Mouse (Mus musculus): ENCODE measurements around the gene Sh2b3. TPM values are rescaled to one million over a fixed set of nuclear protein-coding genes. Genes with fewer than 3 reads are reported as not detected.

Gene Sh2b3
- polyA plus RNA-seq, 1 experiment from 2014 or later = 7.1 TPM

DNA sequence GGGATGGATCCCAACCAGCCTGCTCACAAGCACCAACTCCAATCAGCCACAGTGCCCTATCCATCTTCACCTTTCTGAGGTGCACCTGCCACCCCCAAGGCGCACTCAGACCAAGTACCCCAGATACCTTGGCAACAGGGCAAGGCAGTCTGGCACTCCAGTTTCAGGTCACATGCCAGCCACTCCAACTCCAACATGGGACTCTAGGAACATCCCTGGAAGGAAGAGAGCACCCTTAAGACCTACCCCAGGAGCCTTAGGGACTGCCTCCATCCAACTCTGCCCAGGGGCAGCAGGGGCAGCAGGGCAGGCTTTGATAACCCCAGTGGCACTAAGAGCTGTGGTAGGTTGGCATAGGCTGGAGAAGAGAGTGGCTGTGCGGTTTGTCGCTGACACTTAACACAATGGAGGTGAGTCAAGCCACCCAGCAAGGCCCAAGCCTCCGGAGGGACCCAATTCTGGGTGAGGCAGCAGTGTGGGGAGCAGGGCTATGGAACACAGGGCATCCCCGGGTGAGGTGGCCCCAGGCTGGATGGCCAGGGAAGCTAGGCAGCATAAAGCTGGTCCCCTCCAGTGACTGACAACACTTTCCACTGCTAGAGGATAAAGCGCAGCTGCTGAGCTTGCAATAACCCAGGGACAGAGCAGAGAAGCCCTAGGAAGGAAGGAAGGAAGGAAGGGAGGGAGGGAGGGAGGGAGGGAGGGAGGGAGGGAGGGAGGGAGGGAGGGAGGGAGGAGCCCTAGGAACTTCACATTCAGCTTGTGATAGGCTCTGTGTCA is 4.9 kb downstream of the Sh2b3 start:
- WGBS = 88% methylated on average over 5 of the region's 6 CpGs
- H3K4me2 ChIP-seq = no peak overlapping the region
- H3K9me3 ChIP-seq = no peaks in the 10 kb centered on the region
- H3K36me3 ChIP-seq (replicated peaks) = no peaks in the 10 kb centered on the region
- ATAC-seq (ENCODE audit: low FRiP score) = no peak
- H3K4me3 ChIP-seq (replicated peaks) = no peak overlapping the region
- H3K27me3 ChIP-seq = peaks cover 72% of the 10 kb centered on the region
- H3K4me1 ChIP-seq = peaks cover 66% of the 10 kb centered on the region
- no peak overlapping the region for H3K9ac ChIP-seq
- no peak overlapping the region for H3K27ac ChIP-seq

DNA sequence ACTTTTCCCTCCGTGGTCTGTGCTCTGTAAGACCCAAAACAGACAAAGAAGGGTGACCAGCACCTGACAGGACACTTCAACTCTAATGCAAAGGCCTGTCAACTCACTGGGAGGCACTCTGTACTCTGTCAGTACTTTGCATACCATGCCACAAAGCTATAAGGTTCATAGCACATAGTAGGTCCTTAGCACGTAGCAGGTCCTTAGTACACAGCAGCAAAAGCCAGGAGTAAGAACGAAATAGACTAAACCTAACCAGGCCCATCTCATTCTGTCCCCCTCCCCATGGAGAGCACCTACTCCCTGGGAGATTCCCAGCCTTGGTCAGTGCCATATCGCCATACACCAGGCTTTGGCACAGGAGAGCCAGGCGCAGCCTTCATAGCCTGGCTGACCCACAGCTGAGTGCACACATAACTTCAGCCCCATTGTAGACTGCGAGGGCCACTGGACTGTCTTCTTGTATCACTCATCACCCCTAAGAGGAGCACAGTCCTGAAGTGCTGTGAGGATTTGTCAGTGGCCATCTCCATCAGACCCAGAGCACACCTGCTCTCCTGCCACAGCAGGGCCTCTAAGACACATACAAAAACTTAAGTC is 6.3 kb downstream of the Sh2b3 start:
- H3K9me3 ChIP-seq = no peaks in the 10 kb centered on the region
- peaks cover 51% of the 10 kb centered on the region for H3K4me1 ChIP-seq
- H3K27me3 ChIP-seq = peaks cover 73% of the 10 kb centered on the region
- H3K4me2 ChIP-seq = no peak overlapping the region
- WGBS = 92% methylated on average over 6 of the region's 6 CpGs
- no peaks in the 10 kb centered on the region for H3K36me3 ChIP-seq (replicated peaks)
- no peak overlapping the region for H3K27ac ChIP-seq
- no peak overlapping the region for H3K9ac ChIP-seq
- no peak overlapping the region for H3K4me3 ChIP-seq (replicated peaks)
- no peak for ATAC-seq (ENCODE audit: low FRiP score)

DNA sequence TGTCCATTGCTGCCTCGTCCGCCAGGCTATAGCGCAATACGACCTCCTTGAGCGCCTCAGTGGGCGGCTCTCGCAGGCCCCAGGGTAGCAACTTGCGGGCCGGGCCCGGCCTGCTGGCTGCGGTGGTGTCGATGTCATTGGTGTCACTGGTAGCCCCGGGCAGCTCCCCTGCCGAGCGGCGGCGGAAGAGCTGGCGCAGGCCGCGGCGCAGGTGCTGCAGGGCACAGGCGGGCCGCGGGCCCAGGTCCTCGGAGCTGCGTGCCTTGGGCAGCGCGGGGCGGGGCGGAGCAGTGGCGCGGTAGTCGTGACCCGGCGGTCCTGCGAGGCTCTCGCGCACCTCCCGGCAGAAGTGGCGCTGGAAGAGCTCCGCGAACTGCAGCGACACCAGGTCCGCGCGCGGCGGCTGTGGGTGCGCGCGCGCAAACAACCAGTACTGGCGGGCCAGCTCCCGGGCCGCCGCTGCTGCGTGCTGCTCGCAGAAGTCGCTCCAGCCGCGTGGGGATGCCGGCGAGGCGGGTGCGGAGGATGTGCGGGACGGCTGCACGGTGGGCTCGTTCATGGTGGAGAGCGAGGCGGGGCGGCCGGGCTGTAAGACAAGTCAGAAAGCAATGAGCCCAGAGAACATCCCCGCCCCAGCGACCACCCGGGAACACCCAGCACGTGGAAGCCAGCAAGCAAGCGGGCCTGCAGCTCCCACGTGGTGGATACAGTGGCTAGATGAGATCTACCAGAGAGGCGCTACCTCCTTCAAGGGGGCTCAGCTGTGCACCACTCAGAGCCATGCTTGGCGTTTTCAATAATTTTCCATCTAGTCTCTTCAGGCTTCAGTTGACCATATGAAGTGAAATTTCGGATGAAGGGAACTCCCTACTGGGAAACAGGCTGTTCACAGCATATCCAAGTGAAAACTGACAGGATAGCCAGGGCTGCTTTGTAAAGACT is 8.7 kb downstream of the Sh2b3 start:
- no peak overlapping the region for H3K27ac ChIP-seq
- ATAC-seq (ENCODE audit: low FRiP score) = peak; percentile 42
- H3K4me1 ChIP-seq = peaks cover 29% of the 10 kb centered on the region
- H3K9me3 ChIP-seq = no peaks in the 10 kb centered on the region
- peak overlapping the region; percentile 57 for H3K9ac ChIP-seq
- WGBS = 4% methylated on average over 82 of the region's 82 CpGs
- peak overlapping the region; percentile 92 for H3K4me2 ChIP-seq
- H3K4me3 ChIP-seq (replicated peaks) = peak overlapping the region; percentile 47
- peaks cover 55% of the 10 kb centered on the region for H3K27me3 ChIP-seq
- H3K36me3 ChIP-seq (replicated peaks) = peaks cover 15% of the 10 kb centered on the region; the same call in 1 of the 2 replicates

DNA sequence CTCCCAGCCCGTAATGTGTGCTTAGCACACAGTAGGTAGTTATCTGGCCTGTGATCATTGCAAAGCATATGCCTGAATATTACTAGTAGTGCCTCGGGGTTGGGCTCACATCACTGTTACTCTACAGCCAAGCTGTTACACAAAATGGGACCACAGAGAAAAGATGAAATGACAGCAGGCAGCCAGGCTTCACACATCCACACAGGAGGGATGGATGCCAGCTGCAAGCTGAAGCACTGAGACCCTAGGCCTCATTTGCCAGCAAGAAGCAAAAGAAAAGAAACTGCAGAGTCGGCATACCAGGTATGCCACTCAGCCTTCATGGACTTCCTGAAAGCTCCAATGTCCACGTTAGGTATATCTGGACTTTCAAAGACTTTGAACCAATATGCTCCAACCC is 9.6 kb downstream of the Sh2b3 start:
- Histone ChIP-seq H3K9ac (no peak overlapping the region), H3K9me3 (no peaks in the 10 kb centered on the region), H3K27me3 (peaks cover 55% of the 10 kb centered on the region), H3K36me3 (replicated peaks) (peaks cover 15% of the 10 kb centered on the region; the same call in 1 of the 2 replicates), H3K4me2 (peak overlapping the region; percentile 92), H3K4me1 (peaks cover 21% of the 10 kb centered on the region), H3K27ac (no peak overlapping the region), H3K4me3 (replicated peaks) (no peak overlapping the region)
- 80% methylated on average over 4 of the region's 4 CpGs for WGBS
- no peak for ATAC-seq (ENCODE audit: low FRiP score)

DNA sequence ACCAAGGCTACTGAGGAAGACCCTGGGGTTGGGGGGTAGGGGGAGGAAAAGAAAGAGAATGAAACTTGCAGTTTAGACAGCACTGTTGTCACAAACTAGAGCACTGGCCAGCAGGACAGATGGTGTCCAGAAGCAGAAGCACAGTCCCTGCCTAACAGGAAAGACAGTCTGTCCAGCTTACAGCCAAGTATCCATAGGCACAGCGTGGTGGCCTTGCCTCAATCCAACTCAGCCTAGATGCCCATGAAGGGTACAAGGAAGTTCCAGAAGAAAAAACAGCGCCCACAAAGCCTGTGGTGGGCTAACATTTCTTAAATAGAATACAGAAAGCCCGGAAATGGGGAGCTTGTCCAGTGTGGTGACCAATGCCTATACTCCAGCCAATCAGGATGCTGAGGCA is 11.8 kb downstream of the Sh2b3 start:
- H3K4me1 ChIP-seq = peaks cover 17% of the 10 kb centered on the region
- no peak overlapping the region for H3K27ac ChIP-seq
- ATAC-seq (ENCODE audit: low FRiP score) = no peak
- H3K9me3 ChIP-seq = no peaks in the 10 kb centered on the region
- 90% methylated on average over 3 of the region's 3 CpGs for WGBS
- no peak overlapping the region for H3K4me2 ChIP-seq
- H3K9ac ChIP-seq = no peak overlapping the region
- peaks cover 15% of the 10 kb centered on the region; the same call in 1 of the 2 replicates for H3K36me3 ChIP-seq (replicated peaks)
- H3K4me3 ChIP-seq (replicated peaks) = no peak overlapping the region
- H3K27me3 ChIP-seq = peaks cover 45% of the 10 kb centered on the region

DNA sequence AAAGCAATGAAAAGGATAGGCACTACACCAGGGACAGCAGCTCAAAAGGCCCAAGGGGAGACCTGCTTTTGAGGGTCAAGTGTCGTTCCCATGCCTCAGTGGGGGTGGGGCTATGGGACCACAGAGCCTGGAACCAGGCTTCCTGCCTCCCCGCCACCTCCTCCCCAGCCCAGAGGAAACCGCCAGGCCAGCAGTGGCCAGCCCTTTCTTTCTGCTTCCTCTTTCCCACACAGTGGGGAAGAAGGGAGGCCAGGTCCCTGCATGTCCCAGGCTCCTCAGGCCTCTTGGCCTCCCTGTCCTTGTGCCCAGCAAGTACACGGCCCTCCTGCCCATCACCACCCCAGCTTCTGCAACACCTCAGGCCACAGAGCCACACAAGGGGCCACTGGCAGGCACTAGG is 13.3 kb downstream of the Sh2b3 start:
- no peak for ATAC-seq (ENCODE audit: low FRiP score)
- Histone ChIP-seq H3K4me3 (replicated peaks) (no peak overlapping the region), H3K4me2 (no peak overlapping the region), H3K9ac (no peak overlapping the region), H3K36me3 (replicated peaks) (peaks cover 27% of the 10 kb centered on the region), H3K9me3 (no peaks in the 10 kb centered on the region), H3K27me3 (peaks cover 32% of the 10 kb centered on the region), H3K4me1 (peaks cover 14% of the 10 kb centered on the region), H3K27ac (no peak overlapping the region)
- WGBS = 73% methylated on average over 4 of the region's 4 CpGs

DNA sequence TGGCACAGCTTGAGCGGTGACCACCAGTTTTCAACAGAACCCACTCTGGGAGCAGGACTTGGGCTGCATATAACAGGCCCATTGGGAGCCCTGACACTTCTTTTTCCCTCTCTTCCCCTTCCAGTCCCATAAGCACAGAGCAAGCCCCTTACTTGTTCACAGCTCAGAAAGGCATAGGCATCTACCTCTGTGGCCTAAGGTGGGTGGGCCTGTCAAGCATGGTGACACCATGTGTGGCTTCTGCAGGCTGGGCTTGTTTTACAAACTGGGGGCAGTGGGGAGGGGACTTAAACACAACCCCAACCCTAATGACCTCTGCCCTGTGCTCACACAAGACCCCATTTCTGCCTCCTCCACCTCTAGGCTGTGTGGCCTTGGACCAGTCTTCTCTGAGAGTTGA is 13.8 kb downstream of the Sh2b3 start:
- H3K27me3 ChIP-seq = peaks cover 27% of the 10 kb centered on the region
- H3K36me3 ChIP-seq (replicated peaks) = peaks cover 31% of the 10 kb centered on the region
- no peak overlapping the region for H3K4me2 ChIP-seq
- H3K4me3 ChIP-seq (replicated peaks) = no peak overlapping the region
- H3K27ac ChIP-seq = no peak overlapping the region
- H3K9ac ChIP-seq = no peak overlapping the region
- H3K9me3 ChIP-seq = no peaks in the 10 kb centered on the region
- no peak for ATAC-seq (ENCODE audit: low FRiP score)
- peaks cover 9% of the 10 kb centered on the region for H3K4me1 ChIP-seq
- 95% methylated on average over 1 of the region's 1 CpGs for WGBS

DNA sequence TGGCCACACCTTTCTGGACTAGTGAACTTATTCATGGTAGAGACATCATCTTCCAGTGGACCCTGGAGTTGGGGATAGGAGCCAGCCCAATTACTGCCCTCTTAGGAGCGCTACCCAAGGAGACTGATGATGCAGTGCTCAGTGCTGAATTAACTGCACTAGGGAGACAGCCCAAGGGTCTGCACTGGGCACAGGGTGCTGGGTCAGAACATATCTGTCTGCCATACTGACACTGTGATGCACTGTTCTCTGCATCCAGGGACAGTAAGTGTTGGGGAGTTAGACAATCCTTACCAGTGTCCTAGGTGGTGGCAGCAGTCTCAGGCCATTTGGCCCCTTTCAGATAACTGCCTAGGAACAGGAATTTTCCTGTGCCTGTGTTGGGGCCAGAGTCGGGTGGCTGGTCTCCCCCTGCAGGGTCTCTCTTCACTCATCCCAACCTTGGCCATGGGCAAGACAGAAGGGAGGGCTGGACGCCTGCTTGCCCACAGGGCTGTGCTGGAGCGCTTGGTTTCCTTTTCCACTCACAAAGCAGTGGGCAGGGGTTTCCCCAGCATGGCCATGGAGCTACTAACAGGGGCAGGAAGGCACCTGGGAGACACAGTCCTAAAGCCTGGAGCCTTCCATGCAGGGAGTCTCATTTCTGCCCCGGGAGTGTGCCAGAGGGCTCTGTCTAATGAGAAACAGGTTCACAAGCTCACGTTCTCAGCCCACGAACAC is 14.5 kb downstream of the Sh2b3 start:
- H3K27ac ChIP-seq = no peak overlapping the region

DNA sequence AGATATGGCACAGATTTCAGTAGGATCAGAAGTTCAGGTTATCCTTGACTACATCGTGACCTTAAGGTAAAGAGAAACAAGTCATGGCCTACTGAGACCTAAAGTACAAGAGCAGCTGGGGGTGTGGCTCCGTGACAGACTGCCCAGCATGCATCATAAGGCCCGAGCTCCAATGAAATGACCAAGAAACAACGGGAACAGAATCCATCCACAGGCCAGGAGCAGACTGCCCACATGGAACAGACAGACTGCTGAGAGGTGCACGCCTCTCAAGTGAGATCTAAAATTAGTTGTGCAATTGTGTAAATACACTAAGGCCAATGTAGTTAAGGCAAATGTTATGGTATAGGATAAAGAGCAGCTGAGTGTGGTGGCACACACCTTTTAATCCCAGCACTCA is 15.9 kb downstream of the Sh2b3 start:
- H3K4me1 ChIP-seq = no peaks in the 10 kb centered on the region
- WGBS = 81% methylated on average over 5 of the region's 5 CpGs
- H3K27me3 ChIP-seq = 0 out of 2 replicates have a peak, but pooled peaks cover 7% of the 10 kb centered on the region
- H3K27ac ChIP-seq = no peak overlapping the region
- peaks cover 53% of the 10 kb centered on the region for H3K36me3 ChIP-seq (replicated peaks)
- ATAC-seq (ENCODE audit: low FRiP score) = no peak
- H3K4me2 ChIP-seq = no peak overlapping the region
- H3K4me3 ChIP-seq (replicated peaks) = no peak overlapping the region
- no peaks in the 10 kb centered on the region for H3K9me3 ChIP-seq
- no peak overlapping the region for H3K9ac ChIP-seq

More for the DNA sequence above, 14.5 kb downstream of the Sh2b3 start:
- Histone ChIP-seq H3K9me3 (no peaks in the 10 kb centered on the region), H3K9ac (no peak overlapping the region), H3K4me3 (replicated peaks) (no peak overlapping the region), H3K4me1 (0 out of 2 replicates have a peak, but pooled peaks cover 2% of the 10 kb centered on the region), H3K36me3 (replicated peaks) (peaks cover 39% of the 10 kb centered on the region), H3K4me2 (no peak overlapping the region), H3K27me3 (peaks cover 20% of the 10 kb centered on the region)
- 79% methylated on average over 7 of the region's 7 CpGs for WGBS
- no peak for ATAC-seq (ENCODE audit: low FRiP score)

DNA sequence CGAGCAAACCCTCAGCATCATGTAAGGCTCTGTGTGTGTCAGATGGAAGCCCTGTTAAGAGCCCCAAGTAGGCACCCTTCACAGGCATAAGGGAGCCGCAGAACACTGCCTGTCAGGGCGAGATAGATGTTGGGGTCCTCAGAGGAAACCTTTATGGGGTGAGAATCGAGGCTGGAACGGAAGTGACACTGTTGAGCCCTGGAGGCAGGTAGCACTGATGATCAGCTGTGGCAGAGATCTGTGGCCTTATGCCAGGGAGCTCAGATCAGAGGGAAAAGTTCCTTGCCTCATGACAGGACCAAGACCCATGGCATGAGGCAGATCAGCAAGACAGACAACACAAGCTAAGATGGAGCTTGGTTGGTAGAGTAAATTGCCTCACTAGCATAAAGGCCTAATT is 16.3 kb downstream of the Sh2b3 start:
- H3K4me2 ChIP-seq = no peak overlapping the region
- no peaks in the 10 kb centered on the region for H3K4me1 ChIP-seq
- H3K27me3 ChIP-seq = 0 out of 2 replicates have a peak, but pooled peaks cover 4% of the 10 kb centered on the region
- H3K4me3 ChIP-seq (replicated peaks) = no peak overlapping the region
- H3K27ac ChIP-seq = no peak overlapping the region
- H3K36me3 ChIP-seq (replicated peaks) = peaks cover 57% of the 10 kb centered on the region
- H3K9ac ChIP-seq = no peak overlapping the region
- no peak for ATAC-seq (ENCODE audit: low FRiP score)
- no peaks in the 10 kb centered on the region for H3K9me3 ChIP-seq
- WGBS = 88% methylated on average over 5 of the region's 5 CpGs

DNA sequence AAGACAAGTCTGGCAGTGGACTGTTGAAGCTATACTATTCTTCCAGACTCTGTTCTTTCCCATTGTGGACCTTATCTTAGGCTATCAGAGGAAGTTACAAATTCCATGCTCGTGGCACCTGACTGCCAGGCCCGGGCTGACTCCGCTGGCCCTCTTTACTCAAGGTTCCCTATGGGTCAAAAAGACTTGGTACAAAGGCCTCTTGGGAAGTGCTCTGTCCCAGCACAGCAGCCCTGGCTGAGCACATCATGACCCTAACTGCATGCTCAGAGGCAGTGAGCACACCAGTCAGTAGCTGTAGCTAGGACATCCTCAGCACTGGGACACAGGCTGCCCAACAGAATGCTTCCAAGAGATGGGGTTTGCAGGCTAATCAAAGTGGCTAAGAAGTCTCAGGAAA is 16.8 kb downstream of the Sh2b3 start:
- Histone ChIP-seq H3K27ac (no peak overlapping the region), H3K9me3 (no peaks in the 10 kb centered on the region), H3K4me1 (no peaks in the 10 kb centered on the region), H3K4me3 (replicated peaks) (no peak overlapping the region), H3K36me3 (replicated peaks) (peaks cover 58% of the 10 kb centered on the region), H3K27me3 (0 out of 2 replicates have a peak, but pooled peaks cover 4% of the 10 kb centered on the region), H3K9ac (no peak overlapping the region), H3K4me2 (no peak overlapping the region)
- no peak for ATAC-seq (ENCODE audit: low FRiP score)
- WGBS = 91% methylated on average over 3 of the region's 3 CpGs

All from forebrain, embryonic 12.5 days (tissue).